Mouse (Mus musculus) testis, adult 10 weeks (tissue): Measurements from ENCODE around the gene Svs4. TPM values are rescaled to one million over a fixed set of nuclear protein-coding genes. Genes with fewer than 3 reads are reported as not detected.

ENCODE experiments used
- polyA plus RNA-seq: library from polyadenylated mRNA; stranded (reverse); fragments of 350-450 nt; fragmentation: Illumina TruSeq; extraction: RNeasy Lipid Tissue Mini Kit (QIAGEN cat#74804); gene quantifications from one replicate; pipeline ENCODE4 v1.2.3, GENCODE M21; 2014; ENCODE audit warnings: low read depth, low replicate concordance

Svs4 gene
- 1.5 TPM for polyA plus RNA-seq

DNA sequence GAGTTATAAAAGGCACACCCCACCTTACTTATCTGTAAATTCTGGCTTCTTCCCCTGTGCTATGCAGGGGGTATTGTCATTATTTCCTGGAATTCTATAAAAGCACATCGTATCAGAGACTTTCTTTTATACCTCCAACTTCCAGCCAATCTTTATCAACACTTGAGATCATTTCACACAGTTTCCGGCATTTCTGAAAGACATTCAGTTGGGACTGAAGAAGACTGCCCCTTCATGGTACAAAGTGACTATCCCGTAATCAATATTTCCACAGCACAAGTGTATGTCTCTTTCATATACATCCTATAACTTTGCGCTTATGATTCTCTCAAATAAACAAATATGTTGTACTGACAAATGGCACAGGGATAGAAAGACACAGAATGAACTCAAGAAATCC, at the start of gene Svs4:
Gene Svs4, minus strand, starts transcription at position 101 of the 400 bp plus-strand sequence.

DNA sequence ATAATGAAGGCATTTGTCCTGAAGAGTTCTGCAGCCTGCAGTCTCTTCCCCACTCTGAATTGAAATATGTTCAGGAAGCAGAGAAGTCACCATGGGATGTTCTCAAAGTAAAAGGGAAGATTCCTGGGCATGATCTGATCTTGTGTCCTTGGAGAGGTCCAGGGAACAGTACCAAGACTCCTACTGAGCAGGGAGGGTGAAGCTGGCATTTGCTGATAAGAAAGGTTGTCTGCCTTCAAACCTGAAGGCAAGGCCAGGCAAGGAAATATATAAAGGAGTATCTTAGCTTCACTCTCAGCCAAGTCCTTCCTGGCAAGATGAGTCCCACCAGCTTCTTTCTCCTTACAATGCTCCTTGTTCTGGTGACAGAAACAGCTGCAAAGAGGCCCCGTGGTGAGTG, 38.2 kb upstream of the Svs4 start, which contains the start of gene Svs6:
Gene Svs6, plus strand, starts transcription at position 301 of the 400 bp plus-strand sequence.

DNA sequence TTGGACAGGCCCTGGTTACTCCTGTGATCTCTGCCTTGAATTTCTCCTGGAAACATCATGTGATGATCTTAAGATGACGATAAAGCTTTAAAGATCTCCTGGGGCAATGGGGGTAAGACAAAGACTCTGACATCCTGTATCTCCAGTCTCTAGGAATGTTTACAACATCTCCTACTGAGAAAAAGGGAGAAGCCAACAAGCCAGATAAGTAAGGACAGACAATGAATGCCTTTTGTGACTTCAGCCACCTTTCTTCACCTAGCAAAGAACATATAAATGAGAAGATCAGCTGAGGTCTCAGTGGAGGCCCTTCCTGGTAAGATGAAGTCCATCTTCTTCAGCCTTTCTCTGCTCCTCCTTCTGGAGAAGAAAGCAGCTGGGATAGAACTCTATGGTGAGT, 10.7 kb upstream of the Svs4 start, which contains the start of gene Svs3a:
Gene Svs3a, plus strand, starts transcription at position 301 of the 400 bp plus-strand sequence.

DNA sequence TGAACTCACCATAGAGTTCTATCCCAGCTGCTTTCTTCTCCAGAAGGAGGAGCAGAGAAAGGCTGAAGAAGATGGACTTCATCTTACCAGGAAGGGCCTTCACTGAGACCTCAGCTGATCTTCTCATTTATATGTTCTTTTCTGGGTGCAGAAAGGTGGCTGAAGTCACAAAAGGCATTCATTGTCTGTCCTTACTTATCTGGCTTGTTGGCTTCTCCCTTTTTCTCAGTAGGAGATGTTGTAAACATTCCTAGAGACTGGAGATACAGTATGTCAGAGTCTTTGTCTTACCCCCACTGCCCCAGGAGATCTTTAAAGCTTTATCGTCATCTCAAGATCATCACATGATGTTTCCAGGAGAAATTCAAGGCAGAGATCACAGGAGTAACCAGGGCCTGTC, 21.7 kb downstream of the Svs4 start, which contains the start of gene Svs3b:
Gene Svs3b, minus strand, starts transcription at position 101 of the 400 bp plus-strand sequence.

DNA sequence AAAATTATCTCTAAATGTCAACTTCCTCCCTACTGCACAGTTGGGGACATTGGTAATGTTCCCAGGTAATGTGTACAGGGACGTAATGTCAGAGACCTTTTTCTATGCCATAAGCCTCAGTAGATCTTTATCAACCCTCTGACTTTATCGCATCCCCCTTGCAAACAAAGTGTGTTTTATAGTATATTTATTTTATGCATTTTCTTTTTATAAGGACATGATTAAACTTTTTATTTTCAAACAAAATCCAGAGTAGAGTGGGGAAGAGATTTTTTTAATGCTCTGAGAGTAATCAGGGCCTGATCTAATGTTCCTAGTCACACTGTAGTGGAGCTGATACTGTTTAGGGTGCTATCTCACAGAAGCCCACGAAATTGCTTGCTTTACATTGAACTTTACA, 39.9 kb downstream of the Svs4 start, which contains the start of gene Svs2:
Gene Svs2, minus strand, starts transcription at position 101 of the 400 bp plus-strand sequence.

Other genes with a start within 250 kb of the Svs4 start
- 62.3 TPM for gene Stk4, start 208.1 kb downstream of the Svs4 start, polyA plus RNA-seq
- 21.5 TPM for gene Tomm34, start 207.3 kb downstream of the Svs4 start, polyA plus RNA-seq
- gene Kcns1, start 107.3 kb downstream of the Svs4 start, polyA plus RNA-seq: 0.07 TPM
- not detected for gene Wfdc5, start 95.7 kb downstream of the Svs4 start, polyA plus RNA-seq
- not detected for gene Wfdc12, start 87.9 kb downstream of the Svs4 start, polyA plus RNA-seq
- 104 TPM for gene Wfdc15a, start 78.3 kb downstream of the Svs4 start, polyA plus RNA-seq
- 0.62 TPM for gene Wfdc15b, start 56.8 kb downstream of the Svs4 start, polyA plus RNA-seq
- gene Svs2, start 40.0 kb downstream of the Svs4 start, polyA plus RNA-seq: not detected
- gene Svs3b, start 21.8 kb downstream of the Svs4 start, polyA plus RNA-seq: 0.50 TPM
- gene Svs3a, start 10.8 kb upstream of the Svs4 start, polyA plus RNA-seq: not detected
- gene Svs6, start 38.3 kb upstream of the Svs4 start, polyA plus RNA-seq: 3.8 TPM
- 8.0 TPM for gene Svs5, start 54.3 kb upstream of the Svs4 start, polyA plus RNA-seq
- 0.27 TPM for gene Slpi, start 110.6 kb upstream of the Svs4 start, polyA plus RNA-seq
- gene Rbpjl, start 124.7 kb upstream of the Svs4 start, polyA plus RNA-seq: not detected
- not detected for gene Matn4, start 126.7 kb upstream of the Svs4 start, polyA plus RNA-seq
- gene Sdc4, start 165.4 kb upstream of the Svs4 start, polyA plus RNA-seq: 23.5 TPM
- 6.3 TPM for gene Sys1, start 178.5 kb upstream of the Svs4 start, polyA plus RNA-seq
- gene Gm20458, start 182.5 kb upstream of the Svs4 start, polyA plus RNA-seq: not detected
- gene Trp53tg5, start 195.3 kb upstream of the Svs4 start, polyA plus RNA-seq: 308 TPM
- 0.98 TPM for gene Dbndd2, start 207.6 kb upstream of the Svs4 start, polyA plus RNA-seq
- gene Pigt, start 219.1 kb upstream of the Svs4 start, polyA plus RNA-seq: 8.8 TPM